Mouse (Mus musculus) skeletal muscle tissue, adult 2 months (tissue): ENCODE results near the gene Thsd4.
A peak's percentile ranks its signal among the peaks of the same experiment; 100 is the strongest.

Experiments used
- DNase-seq: peaks from one replicate; pipeline ENCODE4 v3.0.0-alpha.2; 2012; ENCODE audit warnings: low read depth, low spot score

Thsd4 gene

DNA sequence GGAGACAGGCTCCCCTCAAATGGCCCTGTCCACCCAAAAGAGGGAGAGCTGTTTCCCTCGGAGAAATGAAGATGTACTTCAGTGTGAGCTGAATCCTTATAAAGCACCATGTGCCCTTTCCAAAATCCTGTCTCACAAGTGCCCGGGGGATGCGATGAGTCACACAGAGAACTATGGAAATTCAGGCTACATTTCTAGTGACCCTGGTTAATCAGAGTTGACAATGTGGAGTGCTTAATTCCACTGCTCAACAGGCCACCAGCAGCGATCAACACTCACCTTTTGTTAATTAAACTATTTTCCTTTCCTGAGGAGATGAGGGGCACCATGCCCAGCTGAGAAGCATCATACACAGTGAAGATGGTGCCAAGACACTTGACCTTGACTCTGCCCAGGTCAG lies 138.9 kb downstream of the Thsd4 start:
- DNase-seq: no peak

GRCm38 (mm10) chr9:60382526-60382925 lies 139.3 kb downstream of the Thsd4 start:
- DNase-seq: no peak

- no peak for DNase-seq
Observed at GRCm38 (mm10) chr9:60381010-60381409, 140.8 kb downstream of the Thsd4 start.

GRCm38 (mm10) chr9:60380550-60380949 lies 141.3 kb downstream of the Thsd4 start:
- DNase-seq: no peak

DNA sequence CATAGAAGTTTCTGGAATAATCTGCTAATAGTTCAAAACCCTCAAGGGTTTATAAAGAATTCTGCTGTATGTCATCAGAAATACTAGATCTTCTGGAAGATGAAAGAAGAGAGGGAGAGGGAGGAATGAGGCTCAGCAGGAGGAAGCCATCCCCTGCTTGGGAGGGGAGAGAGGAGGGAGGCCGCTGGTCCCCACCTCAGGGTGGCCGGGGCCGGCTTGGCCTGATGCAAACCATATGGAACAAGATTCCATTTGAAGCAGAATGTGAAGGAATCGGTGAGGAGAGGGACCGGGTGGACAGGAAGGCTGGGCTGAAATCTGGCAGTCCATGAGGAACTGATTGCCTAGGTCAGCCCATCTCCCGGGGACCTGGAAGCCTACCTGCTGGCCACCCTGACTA lies 143.6 kb downstream of the Thsd4 start:
- no peak for DNase-seq

DNA sequence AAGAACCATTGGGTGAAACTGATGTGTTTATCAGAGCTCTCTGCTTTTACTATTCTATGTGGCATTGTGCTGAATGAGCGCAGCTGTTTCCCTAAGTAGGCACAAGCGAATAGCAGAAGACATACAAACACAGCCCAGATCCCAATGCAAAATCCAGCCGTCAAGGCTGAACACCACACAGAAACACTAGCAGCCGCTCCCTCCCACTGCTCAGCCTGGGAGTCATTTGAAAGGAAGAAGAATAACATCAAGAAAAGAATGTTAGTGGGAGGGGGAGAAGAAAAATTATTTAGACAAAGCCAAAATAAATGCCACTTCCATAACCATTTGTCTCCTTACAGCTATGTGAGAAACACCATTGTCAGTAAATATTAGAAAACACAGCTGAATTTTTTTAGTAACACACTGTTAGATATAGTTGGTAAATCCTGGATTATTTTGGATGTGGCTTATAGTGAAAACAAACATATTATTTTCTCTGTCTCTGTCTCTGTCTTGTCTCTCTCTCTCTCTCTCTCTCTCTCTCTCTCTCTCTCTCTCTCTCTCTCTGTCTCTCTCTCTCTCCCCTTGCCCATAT lies 148.6 kb downstream of the Thsd4 start:
- DNase-seq: no peak

DNA sequence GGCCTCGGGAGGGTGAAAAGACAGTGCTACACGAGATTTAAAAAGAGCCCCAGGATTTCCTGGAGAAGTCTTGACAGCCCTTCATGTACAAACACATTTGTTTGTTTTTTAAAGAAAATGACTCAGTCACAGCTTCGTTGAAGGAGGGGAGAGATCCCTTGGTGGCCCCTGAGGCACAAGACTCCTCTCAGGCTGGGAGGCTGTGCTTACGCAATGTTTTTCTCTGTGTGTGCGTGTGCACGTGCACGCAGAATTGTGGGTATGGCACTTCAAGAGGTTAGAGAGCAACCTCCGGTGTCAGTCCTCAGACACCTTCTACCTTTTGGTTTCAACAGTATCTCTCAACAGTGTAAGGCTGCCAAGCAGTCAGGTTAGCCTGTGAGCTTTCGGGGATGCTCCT lies 153.3 kb downstream of the Thsd4 start:
- DNase-seq: no peak

DNA sequence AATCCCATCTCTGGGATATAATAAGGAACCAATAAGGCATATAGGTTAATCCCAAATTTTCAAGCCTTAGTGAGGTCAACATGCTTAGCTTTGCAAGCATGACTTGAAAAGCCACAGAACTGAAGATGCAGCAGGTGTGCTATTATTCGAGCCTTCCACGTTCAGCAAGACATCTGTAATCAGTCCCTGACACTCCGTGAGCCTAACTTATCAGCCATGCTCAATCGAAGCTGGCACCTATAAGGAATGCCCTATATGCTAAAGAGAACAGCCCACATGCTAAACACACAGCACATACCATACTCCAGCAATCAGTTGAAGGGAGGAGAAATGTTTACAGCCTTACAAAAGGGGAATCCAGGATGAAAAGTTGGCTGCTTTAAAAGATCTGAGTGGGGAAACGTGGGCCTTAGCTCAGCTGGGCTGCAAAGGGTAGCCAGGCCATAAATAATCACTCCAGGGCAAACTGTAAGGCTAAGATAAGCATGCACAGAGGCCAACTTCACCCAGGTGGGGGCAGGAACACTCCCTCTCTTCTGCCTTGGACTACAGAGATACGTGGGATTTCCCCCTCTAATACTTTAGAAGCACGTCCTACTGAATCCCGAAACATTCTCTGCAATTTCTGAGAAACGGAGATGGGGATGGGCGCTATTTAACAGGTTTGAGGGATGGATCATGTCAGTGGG lies 154.1 kb downstream of the Thsd4 start:
- no peak for DNase-seq

GRCm38 (mm10) chr9:60364166-60364781 lies 157.6 kb downstream of the Thsd4 start:
- no peak for DNase-seq

DNA sequence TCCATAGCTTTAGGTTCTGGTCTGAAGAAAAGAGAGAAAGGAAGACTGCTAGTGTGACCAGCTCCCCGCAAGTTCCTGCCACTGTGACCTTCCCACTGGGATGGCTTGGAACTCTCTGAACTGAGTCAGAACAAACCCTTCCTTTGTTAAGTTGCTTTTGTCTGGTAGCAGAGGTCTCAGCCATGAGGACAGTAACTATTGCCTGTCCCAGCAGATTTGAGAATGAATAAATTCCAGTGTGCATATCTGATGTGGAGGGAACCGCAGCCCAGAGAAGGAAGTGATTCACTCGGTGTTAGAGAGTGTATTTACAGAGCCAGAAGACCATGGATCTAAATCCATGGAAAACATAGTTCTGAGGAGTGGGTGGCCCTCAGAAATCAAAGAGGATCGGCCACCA lies 169.5 kb downstream of the Thsd4 start:
- DNase-seq: no peak

DNA sequence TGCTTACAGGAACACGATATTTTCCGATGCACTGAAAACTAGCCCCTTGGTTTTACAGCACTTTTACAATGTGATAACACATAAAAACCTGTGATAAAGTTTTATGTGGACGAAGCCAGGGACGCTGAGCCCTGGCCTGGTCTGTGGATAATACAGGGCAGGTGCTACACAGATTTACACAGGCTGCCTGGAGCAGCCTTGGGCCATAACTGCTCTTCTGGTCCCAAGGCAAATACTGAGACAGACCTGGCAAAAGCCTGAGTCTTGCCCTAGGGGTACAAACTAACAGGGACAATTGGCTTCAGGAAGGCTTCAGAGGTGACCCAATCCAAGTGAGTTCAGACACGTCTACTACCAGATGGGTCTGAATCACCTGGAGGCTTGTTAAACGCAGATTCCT lies 170.7 kb downstream of the Thsd4 start:
- no peak for DNase-seq

- DNase-seq: no peak
Observed at GRCm38 (mm10) chr9:60336147-60336546, 185.7 kb downstream of the Thsd4 start.

- no peak for DNase-seq
Observed at GRCm38 (mm10) chr9:60335455-60335854, 186.4 kb downstream of the Thsd4 start.

- DNase-seq: no peak
Observed at GRCm38 (mm10) chr9:60329911-60330310, 191.9 kb downstream of the Thsd4 start.

- DNase-seq: no peak
Observed at GRCm38 (mm10) chr9:60324716-60325115, 197.1 kb downstream of the Thsd4 start.

DNA sequence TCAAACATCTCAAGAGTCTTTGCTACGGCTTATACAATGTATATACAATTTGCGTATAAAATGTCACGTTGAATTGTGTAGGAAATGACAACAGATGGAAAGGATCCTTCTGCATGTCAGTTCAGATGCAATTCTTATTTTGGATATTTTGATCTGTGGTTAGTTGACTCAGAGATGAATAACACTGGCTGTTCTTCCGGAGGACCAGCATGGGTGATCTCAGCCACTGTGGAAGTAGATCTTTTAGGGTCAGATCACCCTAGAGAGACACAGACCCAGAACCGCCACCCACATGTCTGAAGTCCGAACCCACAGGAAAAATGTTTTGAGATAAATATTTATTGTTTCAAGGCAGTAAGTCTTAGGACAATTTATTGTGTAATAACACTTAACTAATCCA lies 198.4 kb downstream of the Thsd4 start:
- no peak for DNase-seq

DNA sequence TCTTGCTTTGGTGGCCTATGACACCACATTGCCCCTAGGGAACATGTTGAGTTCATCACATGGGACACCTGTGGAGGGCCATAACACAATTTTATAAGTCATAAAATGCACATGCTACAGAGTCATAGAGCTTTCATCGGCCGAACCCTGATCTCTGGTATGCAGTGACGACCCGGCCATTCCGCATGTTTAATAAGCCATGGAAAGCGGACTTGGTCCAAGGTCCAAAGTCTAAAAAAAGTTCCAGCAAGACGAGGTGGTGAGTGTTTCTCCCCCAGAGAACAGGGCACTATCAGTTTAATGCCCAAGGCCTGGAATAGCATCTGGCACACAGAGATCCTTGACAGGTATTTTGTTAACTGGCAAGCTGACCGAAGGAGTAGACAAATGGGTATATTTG lies 204.6 kb downstream of the Thsd4 start:
- DNase-seq: no peak

GRCm38 (mm10) chr9:60316510-60316909 lies 205.3 kb downstream of the Thsd4 start:
- DNase-seq: peak; percentile 55

- no peak for DNase-seq
Observed at GRCm38 (mm10) chr9:60315533-60315932, 206.3 kb downstream of the Thsd4 start.

DNA sequence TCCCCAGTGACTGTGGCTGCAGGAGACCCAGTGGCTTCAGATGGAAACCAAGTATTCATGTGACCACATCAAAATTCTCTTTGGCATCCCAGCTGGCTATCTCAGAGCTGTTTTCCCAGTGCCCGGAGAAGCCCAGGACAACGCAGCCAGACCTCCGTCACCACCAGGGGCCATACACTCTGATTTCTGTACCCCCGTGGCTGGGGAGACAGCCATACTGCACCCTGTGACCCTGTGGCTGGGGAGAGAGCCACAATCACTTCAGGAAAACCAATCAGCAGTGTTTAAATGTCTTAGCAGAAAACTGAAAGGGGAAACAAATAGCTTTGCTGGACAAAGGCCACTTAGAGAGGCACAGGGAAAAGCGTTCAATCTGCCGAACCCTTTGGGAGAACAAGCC lies 208.2 kb downstream of the Thsd4 start:
- no peak for DNase-seq

DNA sequence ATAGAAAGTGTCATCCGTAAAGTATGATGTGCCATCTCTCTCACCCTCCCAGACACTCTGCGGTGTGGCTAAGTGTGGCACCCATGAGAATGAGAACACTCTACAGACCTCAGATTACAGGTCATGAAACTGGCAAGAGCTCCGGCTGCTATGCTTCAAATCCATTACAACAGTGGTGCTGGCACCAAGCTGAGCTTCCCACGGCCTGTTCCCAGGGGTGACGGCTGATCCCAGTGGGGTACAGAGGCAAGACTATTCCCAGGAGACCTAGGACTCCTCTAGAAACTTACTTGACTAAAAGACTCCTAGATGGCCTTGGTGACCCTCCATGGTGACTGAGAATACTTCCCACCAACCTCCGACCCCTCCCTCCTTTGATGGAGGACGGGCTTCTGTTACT lies 209.2 kb downstream of the Thsd4 start:
- no peak for DNase-seq

DNA sequence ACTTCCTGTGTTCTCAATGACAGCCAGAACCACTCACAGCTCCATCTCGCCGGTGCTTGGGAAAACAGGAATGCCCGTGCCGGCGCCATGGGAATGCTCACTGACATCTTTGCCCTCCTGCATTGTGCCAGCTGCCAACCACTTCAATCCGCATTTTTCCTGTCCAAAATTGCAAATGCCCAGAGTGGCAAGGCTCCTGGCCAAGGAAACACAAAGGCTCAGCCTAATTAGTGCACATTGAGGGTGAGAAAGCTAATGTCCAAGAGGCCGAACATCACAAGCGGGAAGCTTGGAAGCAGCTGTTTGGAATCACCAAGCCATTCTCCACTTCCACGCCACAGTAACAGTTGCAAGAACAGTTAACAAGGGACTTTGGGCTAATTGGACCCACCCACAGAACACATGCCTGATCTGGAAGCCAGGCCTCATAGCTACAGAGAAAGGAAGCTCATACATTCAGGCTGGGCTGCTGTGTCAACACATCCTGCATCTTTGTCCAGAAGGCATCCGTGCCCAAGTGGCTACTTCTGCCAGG lies 210.2 kb downstream of the Thsd4 start:
- DNase-seq: peak; percentile 32

- no peak for DNase-seq
Observed at GRCm38 (mm10) chr9:60310741-60311317, 211.0 kb downstream of the Thsd4 start.
